Mouse (Mus musculus) liver, postnatal 0 days (tissue): ENCODE measurements at regions not wholly inside any gene's neighbourhood (a gene's known extent, or its start where the extent isn't known, plus 50 kb on each side); places are given as distances from the start of the nearest gene placed in this dataset.
A peak's percentile ranks its signal among the peaks of the same experiment; 100 is the strongest.
"Not testable (repeated sequence)": the region's sequence is repeated elsewhere in the genome, so short reads cannot be mapped to it uniquely, and the experiment has no call there.

Source experiments
- ATAC-seq: fragments of 200-750 bp; cut with Nextera tagmentation; 2 replicates; pipeline ENCODE4 v1.8.0; 2017; ENCODE audit warnings: mild to moderate bottlenecking, moderate library complexity
- DNase-seq: peaks from one replicate; pipeline ENCODE4 v3.0.0-alpha.2; 2016
- H3K27ac ChIP-seq: fragments of 300-500 bp; sonication (generic); 2 replicates; pipeline ENCODE4 v1.5.1; 2014; ENCODE audit warnings: antibody characterized with exemption, moderate library complexity, mild to moderate bottlenecking, low read depth
- H3K27me3 ChIP-seq: fragments of 300-500 bp; sonication (generic); 2 replicates; pipeline ENCODE4 v1.6.1; 2014; ENCODE audit warnings: low read length, control low read depth, mixed read lengths; ENCODE audit not compliant: insufficient read depth
- H3K36me3 ChIP-seq: fragments of 300-500 bp; sonication (generic); replicated peaks from 2 replicates; pipeline ENCODE4 v1.6.1; 2014; ENCODE audit warnings: mild to moderate bottlenecking, control low read depth, low read length, moderate library complexity, mixed read lengths; ENCODE audit not compliant: insufficient read depth
- H3K4me1 ChIP-seq: fragments of 300-500 bp; sonication (generic); 2 replicates; pipeline ENCODE4 v1.6.1; 2014; ENCODE audit warnings: antibody characterized with exemption, mild to moderate bottlenecking, control low read depth; ENCODE audit not compliant: insufficient read depth
- H3K4me2 ChIP-seq: fragments of 300-500 bp; sonication (generic); 2 replicates; pipeline ENCODE4 v1.6.1; 2014; ENCODE audit warnings: low read depth, mild to moderate bottlenecking, low read length, moderate library complexity, mixed read lengths
- H3K4me3 ChIP-seq: fragments of 300-500 bp; sonication (generic); 2 replicates; pipeline ENCODE4 v1.5.1; 2014; ENCODE audit warnings: low read depth, low read length
- H3K9ac ChIP-seq: fragments of 300-500 bp; sonication (generic); replicated peaks from 2 replicates; pipeline ENCODE4 v1.6.1; 2014; ENCODE audit warnings: mild to moderate bottlenecking, moderate library complexity
- H3K9me3 ChIP-seq: fragments of 300-500 bp; sonication (generic); 2 replicates; pipeline ENCODE4 v1.6.1; 2016; ENCODE audit warnings: mild to moderate bottlenecking, control low read depth, low read length, mixed read lengths
- CTCF ChIP-seq: sonication (generic); IDR thresholded peaks from 2 replicates; pipeline ENCODE4 v1.5.1; 2016; ENCODE audit warnings: antibody characterized with exemption, low read depth
- EP300 ChIP-seq: IDR thresholded peaks from 2 replicates; pipeline ENCODE4 v1.6.1; 2016; ENCODE audit warnings: antibody characterized with exemption, low read depth, mild to moderate bottlenecking
- WGBS: fragments of 180-500 bp; shearing (Covaris S2); extraction: QIAGEN DNeasy Blood & Tissue Kit; methylation state at CpG from one replicate; pipeline ENCODE4 v1.1.7; 2014; ENCODE audit not compliant: insufficient replicate concordance; 5-methylcytosine and 5-hydroxymethylcytosine counted together

- no peaks in the 10 kb centered on the region for H3K36me3 ChIP-seq
- TF ChIP-seq CTCF (no peak), EP300 (no peak)
- WGBS = 46% methylated on average over 1 of the region's 1 CpGs
- no peak overlapping the region for H3K4me2 ChIP-seq
- H3K9me3 ChIP-seq = no peaks in the 10 kb centered on the region
- no peaks in the 10 kb centered on the region for H3K27me3 ChIP-seq
- H3K4me3 ChIP-seq = no peak overlapping the region
- H3K27ac ChIP-seq = no peak overlapping the region
- ATAC-seq (no peak), DNase-seq (no peak)
- no peak overlapping the region for H3K9ac ChIP-seq
- no peaks in the 10 kb centered on the region for H3K4me1 ChIP-seq
Observed at GRCm38 (mm10) chr12:3124036-3124435, 185.7 kb downstream of the Rab10 start.

- not testable (repeated sequence) for H3K4me1 ChIP-seq, ATAC-seq, H3K9me3 ChIP-seq, H3K27ac ChIP-seq, DNase-seq, H3K9ac ChIP-seq, H3K4me2 ChIP-seq, H3K4me3 ChIP-seq, H3K36me3 ChIP-seq, H3K27me3 ChIP-seq
- 66% methylated on average over 11 of the region's 11 CpGs for WGBS
Observed at GRCm38 (mm10) chr12:3110589-3110988, 199.2 kb downstream of the Rab10 start.

GRCm38 (mm10) chr12:3109671-3110070 lies 200.1 kb downstream of the Rab10 start:
- 76% methylated on average over 5 of the region's 5 CpGs for WGBS

DNA sequence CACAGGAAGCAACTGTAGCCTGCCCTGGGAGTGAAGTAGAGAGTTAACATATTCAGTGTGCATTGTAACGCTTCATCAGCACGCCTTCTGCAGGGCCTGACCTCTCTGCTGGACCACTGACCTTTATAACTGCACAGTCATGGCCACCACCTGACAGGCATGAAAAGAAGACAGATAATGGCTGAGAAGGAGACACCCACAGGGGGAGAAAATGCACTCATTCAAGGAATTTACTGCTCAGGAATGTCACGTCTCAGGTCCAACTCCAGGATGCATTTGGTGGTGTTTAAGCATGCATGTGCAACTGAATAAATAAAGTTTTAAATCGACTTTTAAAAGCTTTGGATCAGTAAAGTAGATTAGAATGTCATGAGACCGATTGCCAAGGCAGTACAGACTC lies 207.8 kb downstream of the Rab10 start:
- not testable (repeated sequence) for ATAC-seq, H3K4me3 ChIP-seq, H3K4me1 ChIP-seq, DNase-seq, H3K36me3 ChIP-seq, H3K27ac ChIP-seq, H3K27me3 ChIP-seq, H3K9me3 ChIP-seq, H3K9ac ChIP-seq, H3K4me2 ChIP-seq
- WGBS = 54% methylated on average over 5 of the region's 5 CpGs

More at GRCm38 (mm10) chr12:3109671-3110070, 200.1 kb downstream of the Rab10 start:
- H3K9ac ChIP-seq, H3K9me3 ChIP-seq, H3K4me1 ChIP-seq, H3K36me3 ChIP-seq, H3K4me3 ChIP-seq, H3K27me3 ChIP-seq, H3K27ac ChIP-seq, H3K4me2 ChIP-seq, DNase-seq, ATAC-seq: not testable (repeated sequence)

- not testable (repeated sequence) for H3K27ac ChIP-seq, H3K4me1 ChIP-seq, H3K36me3 ChIP-seq, H3K4me3 ChIP-seq, ATAC-seq, DNase-seq, H3K9ac ChIP-seq, H3K27me3 ChIP-seq, H3K4me2 ChIP-seq, H3K9me3 ChIP-seq
- peak; percentile 43 for TF ChIP-seq CTCF
- WGBS = 16% methylated on average over 2 of the region's 2 CpGs
Observed at GRCm38 (mm10) chr12:3098175-3098574, 211.6 kb downstream of the Rab10 start.

GRCm38 (mm10) chr12:3094509-3094908 lies 215.3 kb downstream of the Rab10 start:
- Histone ChIP-seq H3K27ac (no peak overlapping the region), H3K4me2 (no peak overlapping the region), H3K4me3 (no peak overlapping the region), H3K36me3 (no peaks in the 10 kb centered on the region), H3K9ac (no peak overlapping the region), H3K9me3 (no peaks in the 10 kb centered on the region), H3K27me3 (no peaks in the 10 kb centered on the region), H3K4me1 (no peaks in the 10 kb centered on the region)
- TF ChIP-seq EP300 (no peak), CTCF (no peak)
- DNase-seq (no peak), ATAC-seq (no peak)
- 84% methylated on average over 5 of the region's 5 CpGs for WGBS

- H3K36me3 ChIP-seq, H3K27ac ChIP-seq, H3K9ac ChIP-seq, H3K9me3 ChIP-seq, H3K4me3 ChIP-seq, H3K27me3 ChIP-seq, H3K4me2 ChIP-seq, DNase-seq, H3K4me1 ChIP-seq, ATAC-seq: not testable (repeated sequence)
- WGBS = 61% methylated on average over 2 of the region's 3 CpGs
Observed at GRCm38 (mm10) chr12:3092974-3093373, 216.8 kb downstream of the Rab10 start.

DNA sequence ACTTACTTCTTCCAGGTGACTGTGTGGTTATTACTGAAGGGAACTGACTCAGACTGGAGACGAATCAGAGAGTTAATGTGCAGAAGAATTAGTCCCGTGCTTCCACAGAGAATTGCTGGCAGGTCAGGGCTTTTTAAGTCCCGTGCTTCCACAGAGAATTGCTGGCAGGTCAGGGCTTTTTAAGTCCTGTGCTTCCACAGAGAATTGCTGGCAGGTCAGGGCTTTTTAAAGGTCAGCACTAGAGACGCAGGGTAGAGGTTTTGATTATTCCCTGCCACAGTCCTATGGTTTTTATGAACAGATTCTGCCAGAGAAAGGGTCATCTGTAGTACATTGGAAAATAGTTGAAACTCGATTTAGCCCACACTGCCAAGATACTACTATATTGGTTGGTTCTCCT lies 260.2 kb downstream of the Rab10 start:
- H3K9me3 ChIP-seq, H3K27me3 ChIP-seq, H3K36me3 ChIP-seq, H3K27ac ChIP-seq, H3K4me1 ChIP-seq, H3K4me3 ChIP-seq, H3K4me2 ChIP-seq, H3K9ac ChIP-seq, ATAC-seq, DNase-seq: not testable (repeated sequence)
- 68% methylated on average over 5 of the region's 5 CpGs for whole genome bisulfite sequencing

- H3K27me3 ChIP-seq, H3K4me2 ChIP-seq, H3K27ac ChIP-seq, H3K36me3 ChIP-seq, DNase-seq, ATAC-seq, H3K4me1 ChIP-seq, H3K9me3 ChIP-seq, H3K9ac ChIP-seq, H3K4me3 ChIP-seq: not testable (repeated sequence)
- WGBS = 84% methylated on average over 16 of the region's 16 CpGs
Observed at GRCm38 (mm10) chr12:3018446-3018845, 291.3 kb downstream of the Rab10 start.

- H3K9me3 ChIP-seq, H3K4me1 ChIP-seq, H3K27ac ChIP-seq, H3K36me3 ChIP-seq, H3K4me2 ChIP-seq, DNase-seq, ATAC-seq, H3K9ac ChIP-seq, H3K27me3 ChIP-seq, H3K4me3 ChIP-seq: not testable (repeated sequence)
- 75% methylated on average over 8 of the region's 8 CpGs for WGBS
Observed at GRCm38 (mm10) chr12:3016777-3017176, 293.0 kb downstream of the Rab10 start.
